Mouse (Mus musculus): Measurements from ENCODE around the gene Lepr.

The Lepr gene

DNA sequence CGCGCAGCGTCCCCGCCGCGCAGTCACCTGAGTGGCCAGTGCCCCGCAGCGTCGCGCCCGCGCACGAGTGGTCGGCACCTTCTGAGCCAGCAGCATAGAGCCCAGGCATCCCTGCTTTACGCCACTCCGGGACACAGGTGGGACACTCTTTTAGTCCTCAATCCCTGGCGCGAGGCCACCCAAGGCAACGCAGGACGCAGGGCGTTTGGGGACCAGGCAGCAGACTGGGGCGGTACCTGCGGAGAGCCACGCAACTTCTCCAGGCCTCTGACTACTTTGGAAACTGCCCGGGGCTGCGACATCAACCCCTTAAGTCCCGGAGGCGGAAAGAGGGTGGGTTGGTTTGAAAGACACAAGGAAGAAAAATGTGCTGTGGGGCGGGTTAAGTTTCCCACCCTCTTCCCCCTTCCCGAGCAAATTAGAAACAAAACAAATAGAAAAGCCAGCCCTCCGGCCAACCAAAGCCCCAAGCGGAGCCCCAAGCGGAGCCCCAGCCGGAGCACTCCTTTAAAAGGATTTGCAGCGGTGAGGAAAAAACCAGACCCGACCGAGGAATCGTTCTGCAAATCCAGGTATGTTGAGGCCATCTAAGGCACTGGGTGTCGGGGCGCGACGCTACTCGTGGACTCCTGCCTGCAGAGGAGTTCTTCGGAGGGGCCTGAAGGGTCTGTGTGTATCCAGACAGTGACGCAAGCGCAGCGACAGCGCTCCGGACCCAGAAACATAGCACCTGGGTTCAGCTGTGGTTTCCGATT lies at the start of gene Lepr:
Gene Lepr (plus strand): TSS at position 38 of the 755 bp plus-strand sequence.
- Histone ChIP-seq H3K27me3 (ENCODE audit: control insufficient read depth, insufficient read depth, low read length, poor library complexity, severe bottlenecking) (no peaks in the 10 kb centered on the region), H3K36me3 (ENCODE audit: control insufficient read depth, insufficient read depth, low read length, poor library complexity, severe bottlenecking) (no peaks in the 10 kb centered on the region)
- DNase-seq (ENCODE audit: low read depth, low spot score): no peak

DNA sequence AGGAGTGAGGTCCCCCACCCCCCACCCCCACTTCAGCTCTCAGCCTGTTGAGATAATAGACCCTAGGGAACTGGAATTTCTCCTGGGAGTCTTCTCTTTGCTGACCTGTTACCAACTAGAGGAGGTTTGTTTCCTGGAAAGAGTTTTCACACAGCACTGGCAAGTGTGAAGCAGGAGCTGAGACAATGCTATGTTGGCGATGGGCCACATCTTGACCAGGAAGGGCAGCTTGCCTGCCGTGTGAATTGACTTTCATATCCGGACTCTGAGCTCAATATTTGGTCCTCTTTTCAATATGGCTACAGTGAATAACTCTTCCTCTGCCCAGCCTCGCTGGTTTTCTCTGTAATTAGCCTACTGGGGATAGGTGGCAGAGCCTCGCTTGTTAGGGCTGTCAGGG lies 48.0 kb upstream of the Lepr start:
- Histone ChIP-seq H3K27me3 (ENCODE audit: control insufficient read depth, insufficient read depth, low read length, poor library complexity, severe bottlenecking) (no peaks in the 10 kb centered on the region; the same call in 1 of the 2 replicates), H3K36me3 (ENCODE audit: control insufficient read depth, insufficient read depth, low read length, poor library complexity, severe bottlenecking) (no peaks in the 10 kb centered on the region)
- DNase-seq (ENCODE audit: low read depth, low spot score): no peak

DNA sequence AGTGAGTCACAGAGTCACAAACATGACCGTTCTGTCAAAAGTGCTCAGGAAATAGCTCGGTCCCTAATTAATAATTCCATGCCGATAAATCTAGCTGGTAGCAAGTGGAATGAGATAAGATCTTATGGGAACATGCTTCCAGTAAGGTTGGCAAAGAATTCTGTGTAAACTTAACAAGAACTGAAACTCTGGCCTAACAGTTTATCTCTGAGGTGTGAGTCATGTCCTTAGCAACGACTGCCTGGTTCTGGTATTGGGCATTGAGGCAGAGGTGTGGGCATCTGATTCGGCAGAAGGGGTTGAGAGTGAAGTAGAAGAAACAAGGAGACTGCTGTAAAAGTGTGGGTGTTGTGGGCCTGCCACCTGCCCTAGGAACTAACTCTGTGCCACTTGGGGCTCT lies 47.4 kb upstream of the Lepr start:
- Histone ChIP-seq H3K36me3 (ENCODE audit: control insufficient read depth, insufficient read depth, low read length, poor library complexity, severe bottlenecking) (no peaks in the 10 kb centered on the region), H3K27me3 (ENCODE audit: control insufficient read depth, insufficient read depth, low read length, poor library complexity, severe bottlenecking) (no peaks in the 10 kb centered on the region; the same call in 1 of the 2 replicates)
- no peak for DNase-seq (ENCODE audit: low read depth, low spot score)

DNA sequence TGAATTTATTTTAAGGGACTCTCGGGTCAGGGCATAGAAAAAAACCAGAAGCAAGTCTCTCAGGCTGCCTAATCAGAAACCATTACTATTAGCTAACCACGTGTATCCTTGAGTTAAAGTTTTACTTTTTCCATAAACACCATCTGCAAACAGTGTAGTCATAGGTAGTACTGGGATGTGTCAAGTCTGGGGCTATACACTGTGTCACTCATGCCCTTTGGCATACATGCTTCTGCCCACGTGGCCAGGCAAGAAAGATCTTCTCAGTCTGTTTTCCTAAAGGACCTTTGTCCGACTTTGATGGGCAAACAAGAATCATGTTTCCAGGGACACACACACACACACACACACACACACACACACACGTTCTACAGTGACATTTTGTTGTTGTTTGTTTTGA lies 42.4 kb upstream of the Lepr start:
- no peak for DNase-seq (ENCODE audit: low read depth, low spot score)
- no peaks in the 10 kb centered on the region for H3K27me3 ChIP-seq (ENCODE audit: control insufficient read depth, insufficient read depth, low read length, poor library complexity, severe bottlenecking)
- H3K36me3 ChIP-seq (ENCODE audit: control insufficient read depth, insufficient read depth, low read length, poor library complexity, severe bottlenecking): no peaks in the 10 kb centered on the region

DNA sequence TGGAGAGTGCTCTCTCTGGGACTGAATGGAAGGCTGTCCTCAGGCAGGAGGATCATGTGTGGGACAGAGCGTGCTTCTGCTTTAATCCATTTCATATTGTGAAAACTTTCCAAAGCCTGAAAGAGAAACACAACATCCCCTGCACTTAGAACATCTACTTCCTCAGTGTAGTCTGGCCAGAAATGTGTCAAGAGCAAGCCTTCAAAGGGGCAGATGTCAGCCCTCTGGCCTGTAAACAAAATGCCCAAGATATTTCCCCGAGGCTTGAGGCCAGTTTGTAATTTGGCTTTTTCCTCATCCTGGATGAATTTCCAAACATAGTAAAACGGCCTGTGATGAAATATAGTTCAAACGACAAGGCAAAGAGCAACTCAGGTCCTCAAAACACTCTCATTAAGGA lies 41.5 kb upstream of the Lepr start:
- no peaks in the 10 kb centered on the region for H3K36me3 ChIP-seq (ENCODE audit: control insufficient read depth, insufficient read depth, low read length, poor library complexity, severe bottlenecking)
- H3K27me3 ChIP-seq (ENCODE audit: control insufficient read depth, insufficient read depth, low read length, poor library complexity, severe bottlenecking): no peaks in the 10 kb centered on the region
- DNase-seq (ENCODE audit: low read depth, low spot score): no peak

DNA sequence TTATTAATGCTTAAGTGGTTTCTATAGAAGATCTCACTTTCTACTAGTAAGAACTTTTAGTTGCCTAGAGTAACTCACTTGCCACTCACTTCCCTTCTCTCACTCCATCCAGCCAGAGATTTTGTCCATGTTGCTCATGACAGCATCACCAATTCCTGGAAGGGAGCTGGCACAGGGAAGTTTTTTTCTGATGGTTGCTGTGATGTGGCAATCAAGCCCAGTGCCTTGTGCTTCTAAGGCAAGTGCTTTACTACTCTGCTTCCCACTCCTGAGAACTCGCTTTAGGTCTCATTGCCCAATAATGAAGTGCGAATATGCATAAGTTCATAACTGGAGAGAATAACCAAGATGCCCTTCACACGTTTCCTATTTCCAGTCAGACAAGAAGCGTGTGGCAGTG lies 34.6 kb upstream of the Lepr start:
- Histone ChIP-seq H3K36me3 (ENCODE audit: control insufficient read depth, insufficient read depth, low read length, poor library complexity, severe bottlenecking) (no peaks in the 10 kb centered on the region), H3K27me3 (ENCODE audit: control insufficient read depth, insufficient read depth, low read length, poor library complexity, severe bottlenecking) (no peaks in the 10 kb centered on the region)
- DNase-seq (ENCODE audit: low read depth, low spot score): no peak

DNA sequence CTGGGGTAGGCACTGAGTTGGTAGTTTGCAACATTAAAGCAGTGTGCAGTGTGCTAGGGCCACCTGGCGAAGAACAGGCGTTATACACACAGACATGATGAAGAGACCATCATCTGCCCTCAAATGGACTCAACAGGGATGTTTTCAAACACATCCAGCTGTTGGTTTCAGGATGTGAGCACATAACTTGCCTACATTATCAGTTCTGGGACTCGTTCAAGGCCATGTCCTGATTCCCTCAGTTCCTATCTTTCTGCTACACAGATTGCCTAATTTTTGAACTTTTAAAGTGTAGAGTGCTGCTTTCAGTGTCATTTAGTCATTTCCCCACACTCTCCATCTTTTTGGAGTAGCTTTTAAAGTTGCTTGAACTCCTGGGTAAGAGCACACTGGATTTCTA lies 34.1 kb upstream of the Lepr start:
- no peaks in the 10 kb centered on the region for H3K36me3 ChIP-seq (ENCODE audit: control insufficient read depth, insufficient read depth, low read length, poor library complexity, severe bottlenecking)
- no peaks in the 10 kb centered on the region for H3K27me3 ChIP-seq (ENCODE audit: control insufficient read depth, insufficient read depth, low read length, poor library complexity, severe bottlenecking)
- no peak for DNase-seq (ENCODE audit: low read depth, low spot score)

DNA sequence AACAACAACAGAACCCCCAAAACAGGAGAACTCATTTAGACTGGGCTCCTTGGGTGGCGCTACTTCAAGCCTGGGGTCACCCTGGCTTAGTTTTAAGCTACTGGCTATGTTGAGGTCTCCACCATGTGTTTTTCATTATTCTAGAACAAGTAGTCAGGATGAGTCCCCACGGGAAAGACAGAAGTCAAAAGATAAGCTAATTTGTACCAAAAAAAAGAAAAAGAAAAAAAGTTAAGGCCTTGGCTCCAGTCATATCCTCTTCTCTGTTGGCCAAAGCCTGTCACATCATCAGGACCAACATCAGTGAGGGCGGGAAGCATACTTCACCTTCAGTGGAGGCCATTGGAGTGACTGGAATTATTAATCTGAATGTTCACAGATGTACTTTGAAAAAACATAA lies 32.4 kb upstream of the Lepr start:
- no peak for DNase-seq (ENCODE audit: low read depth, low spot score)
- no peaks in the 10 kb centered on the region for H3K36me3 ChIP-seq (ENCODE audit: control insufficient read depth, insufficient read depth, low read length, poor library complexity, severe bottlenecking)
- no peaks in the 10 kb centered on the region for H3K27me3 ChIP-seq (ENCODE audit: control insufficient read depth, insufficient read depth, low read length, poor library complexity, severe bottlenecking)

DNA sequence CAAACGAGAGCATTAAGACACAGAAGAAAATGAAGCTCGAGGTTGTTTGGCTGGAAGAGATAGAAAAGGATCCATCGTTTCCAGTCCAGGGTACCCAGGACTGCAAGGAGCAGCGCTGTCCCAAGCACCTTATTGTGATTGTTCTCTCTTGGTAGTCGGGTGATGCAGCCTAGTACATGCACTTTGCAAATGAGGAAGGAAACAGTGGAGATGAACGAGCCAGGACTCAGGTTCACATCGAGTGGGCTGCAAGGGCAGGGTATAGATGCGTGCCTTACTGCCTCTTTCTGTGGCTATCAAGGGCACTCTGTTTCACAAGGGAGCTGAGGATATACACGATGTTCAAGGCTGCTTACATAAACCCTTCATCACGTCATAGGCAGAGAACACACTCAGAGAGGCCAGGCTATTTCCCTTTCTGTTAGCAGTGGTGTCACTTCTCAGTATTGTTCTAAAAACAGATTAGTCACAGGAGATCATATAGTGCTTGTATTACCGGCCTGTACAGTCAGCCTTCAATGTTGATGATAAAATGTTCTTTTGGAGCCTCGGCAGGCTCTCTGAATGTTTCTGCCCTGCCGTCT lies 30.9 kb upstream of the Lepr start:
- H3K27me3 ChIP-seq (ENCODE audit: control insufficient read depth, insufficient read depth, low read length, poor library complexity, severe bottlenecking): no peaks in the 10 kb centered on the region
- DNase-seq (ENCODE audit: low read depth, low spot score): no peak
- H3K36me3 ChIP-seq (ENCODE audit: control insufficient read depth, insufficient read depth, low read length, poor library complexity, severe bottlenecking): no peaks in the 10 kb centered on the region

DNA sequence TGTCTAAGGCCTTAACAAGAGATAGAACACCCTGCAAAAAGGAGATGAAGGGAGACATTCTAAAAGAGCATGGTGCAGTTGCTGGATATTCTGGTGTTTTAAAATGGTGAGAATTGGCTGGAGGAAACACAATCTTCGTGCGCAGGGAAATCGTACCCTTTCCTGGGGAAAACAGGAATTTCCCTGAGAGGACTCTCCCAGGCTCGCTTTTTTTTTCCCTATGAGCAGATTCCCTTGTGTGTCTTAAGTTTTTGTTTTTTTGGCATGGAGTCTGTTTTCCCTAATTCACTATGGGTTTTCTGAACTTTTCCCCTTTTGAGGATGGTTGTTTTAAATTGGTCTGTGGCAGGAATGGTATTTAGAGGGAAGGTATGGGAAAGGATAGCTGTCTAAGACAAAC lies 28.0 kb upstream of the Lepr start:
- Histone ChIP-seq H3K27me3 (ENCODE audit: control insufficient read depth, insufficient read depth, low read length, poor library complexity, severe bottlenecking) (no peaks in the 10 kb centered on the region), H3K36me3 (ENCODE audit: control insufficient read depth, insufficient read depth, low read length, poor library complexity, severe bottlenecking) (no peaks in the 10 kb centered on the region)
- no peak for DNase-seq (ENCODE audit: low read depth, low spot score)

DNA sequence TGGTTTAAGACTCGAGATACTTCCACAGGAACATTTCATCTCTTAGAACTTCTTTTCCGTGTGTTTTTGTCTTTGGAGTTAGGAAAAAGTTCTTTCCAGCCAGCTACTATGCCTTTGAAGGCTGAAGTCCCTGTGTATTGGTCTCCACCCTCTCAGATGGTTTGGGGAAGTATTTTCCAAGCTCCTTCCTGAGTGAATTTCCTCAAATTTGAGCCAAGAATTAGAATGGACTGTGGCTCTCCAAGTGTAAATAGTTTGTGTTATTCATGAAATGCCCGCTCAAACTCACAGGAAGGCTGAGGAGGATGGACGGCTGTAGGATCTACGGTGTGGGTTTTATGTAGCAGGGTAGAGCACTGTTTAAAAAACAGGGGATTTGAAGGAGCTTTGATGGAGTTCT lies 27.6 kb upstream of the Lepr start:
- DNase-seq (ENCODE audit: low read depth, low spot score): no peak
- no peaks in the 10 kb centered on the region for H3K36me3 ChIP-seq (ENCODE audit: control insufficient read depth, insufficient read depth, low read length, poor library complexity, severe bottlenecking)
- H3K27me3 ChIP-seq (ENCODE audit: control insufficient read depth, insufficient read depth, low read length, poor library complexity, severe bottlenecking): no peaks in the 10 kb centered on the region

DNA sequence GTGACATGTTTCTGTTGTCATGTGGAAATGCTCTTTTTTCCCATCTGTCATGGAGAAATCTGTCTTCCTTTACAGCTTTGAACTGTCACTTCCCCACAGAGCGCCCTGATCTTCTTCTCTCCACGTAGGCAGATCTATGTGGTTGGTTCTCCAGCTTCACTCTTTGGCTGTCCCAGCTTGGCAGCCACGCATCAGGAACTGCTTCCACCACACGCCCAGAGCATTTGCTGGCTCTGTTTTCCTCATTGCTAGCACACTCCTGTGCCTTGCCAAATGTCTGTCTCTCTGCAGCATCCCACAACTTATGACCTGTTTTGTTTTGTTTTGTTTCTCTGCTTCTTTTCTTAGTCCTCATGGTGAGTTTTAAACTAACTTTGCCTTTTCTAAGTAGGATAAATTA lies 24.3 kb upstream of the Lepr start:
- Histone ChIP-seq H3K27me3 (ENCODE audit: control insufficient read depth, insufficient read depth, low read length, poor library complexity, severe bottlenecking) (no peaks in the 10 kb centered on the region), H3K36me3 (ENCODE audit: control insufficient read depth, insufficient read depth, low read length, poor library complexity, severe bottlenecking) (no peaks in the 10 kb centered on the region)
- DNase-seq (ENCODE audit: low read depth, low spot score): no peak

DNA sequence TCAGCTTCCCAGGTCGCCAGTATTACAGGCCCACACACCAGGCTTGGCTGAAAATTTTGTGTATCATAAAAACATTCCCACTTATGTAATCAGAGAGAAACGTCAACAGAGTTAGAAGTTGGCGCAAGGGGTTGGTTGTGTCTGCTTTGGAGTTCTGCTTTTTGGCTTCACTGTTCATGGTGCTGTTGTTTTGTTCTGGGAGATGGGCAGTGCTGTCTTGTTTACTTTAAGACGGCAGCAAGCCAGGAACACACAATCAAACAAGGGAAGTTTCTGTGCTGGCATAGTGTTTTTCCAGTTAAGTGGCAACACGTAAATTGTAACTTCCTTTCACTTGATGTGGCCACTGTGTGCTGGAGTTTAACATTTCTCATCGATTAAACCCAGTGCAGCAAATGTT lies 22.7 kb upstream of the Lepr start:
- Histone ChIP-seq H3K36me3 (ENCODE audit: control insufficient read depth, insufficient read depth, low read length, poor library complexity, severe bottlenecking) (no peaks in the 10 kb centered on the region), H3K27me3 (ENCODE audit: control insufficient read depth, insufficient read depth, low read length, poor library complexity, severe bottlenecking) (no peaks in the 10 kb centered on the region)
- no peak for DNase-seq (ENCODE audit: low read depth, low spot score)

DNA sequence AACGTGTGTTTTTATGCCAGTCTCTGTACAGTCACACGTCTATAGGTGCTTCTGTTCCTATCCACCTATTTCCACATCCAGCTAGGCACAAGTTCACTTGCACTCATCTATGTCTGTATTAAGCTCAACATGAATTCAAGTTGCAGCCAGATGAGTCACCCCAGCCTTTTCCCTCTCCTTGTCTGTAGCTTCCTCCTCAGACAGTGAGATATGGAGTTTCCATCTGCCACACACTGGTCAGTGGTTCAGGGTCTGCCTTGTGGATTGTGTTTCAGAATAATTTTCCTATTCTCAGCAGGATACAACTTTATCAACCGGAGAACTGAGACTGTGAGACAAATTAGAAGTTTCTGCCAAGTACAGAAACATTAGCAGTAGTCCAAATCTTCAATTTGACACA lies 20.0 kb upstream of the Lepr start:
- H3K27me3 ChIP-seq (ENCODE audit: control insufficient read depth, insufficient read depth, low read length, poor library complexity, severe bottlenecking): no peaks in the 10 kb centered on the region
- no peak for DNase-seq (ENCODE audit: low read depth, low spot score)
- H3K36me3 ChIP-seq (ENCODE audit: control insufficient read depth, insufficient read depth, low read length, poor library complexity, severe bottlenecking): no peaks in the 10 kb centered on the region

DNA sequence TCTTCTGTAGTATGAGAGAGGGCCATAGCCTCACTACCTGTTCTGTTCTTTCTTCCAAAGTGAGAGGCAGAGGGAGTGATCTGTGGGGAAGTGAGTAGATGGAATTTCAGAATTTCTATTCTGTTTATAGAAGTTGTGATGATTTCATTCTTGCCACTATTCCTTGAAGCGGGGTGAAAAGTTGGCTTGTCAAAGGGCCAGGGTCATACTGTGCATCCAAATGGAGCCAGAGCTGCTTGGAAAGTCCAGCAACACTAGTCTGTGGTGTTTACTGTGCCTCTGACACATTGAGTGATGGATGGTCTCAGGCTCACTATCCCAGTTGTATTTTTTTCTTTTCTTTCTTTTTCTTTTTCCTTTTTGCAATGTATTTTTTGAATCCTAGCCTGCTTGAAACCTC lies 17.8 kb upstream of the Lepr start:
- no peak for DNase-seq (ENCODE audit: low read depth, low spot score)
- H3K27me3 ChIP-seq (ENCODE audit: control insufficient read depth, insufficient read depth, low read length, poor library complexity, severe bottlenecking): no peaks in the 10 kb centered on the region
- H3K36me3 ChIP-seq (ENCODE audit: control insufficient read depth, insufficient read depth, low read length, poor library complexity, severe bottlenecking): no peaks in the 10 kb centered on the region

Data from splenic B cell, adult 2 months (primary cell).